Mouse (Mus musculus) testis, postnatal 14 days (tissue): ENCODE data around the gene Nbea.
"Not testable (repeated sequence)": the region's sequence is repeated elsewhere in the genome, so short reads cannot be mapped to it uniquely, and the experiment has no call there.

Experiments
- DNase-seq: peaks from one replicate; pipeline ENCODE4 v3.0.0; 2021; ENCODE audit warnings: low spot score

The Nbea gene

GRCm38 (mm10) chr3:55661678-55662445 is 521.6 kb downstream of the Nbea start:
- DNase-seq, result no peak

GRCm38 (mm10) chr3:55660261-55660838 is 523.2 kb downstream of the Nbea start:
- DNase-seq, result no peak

DNA sequence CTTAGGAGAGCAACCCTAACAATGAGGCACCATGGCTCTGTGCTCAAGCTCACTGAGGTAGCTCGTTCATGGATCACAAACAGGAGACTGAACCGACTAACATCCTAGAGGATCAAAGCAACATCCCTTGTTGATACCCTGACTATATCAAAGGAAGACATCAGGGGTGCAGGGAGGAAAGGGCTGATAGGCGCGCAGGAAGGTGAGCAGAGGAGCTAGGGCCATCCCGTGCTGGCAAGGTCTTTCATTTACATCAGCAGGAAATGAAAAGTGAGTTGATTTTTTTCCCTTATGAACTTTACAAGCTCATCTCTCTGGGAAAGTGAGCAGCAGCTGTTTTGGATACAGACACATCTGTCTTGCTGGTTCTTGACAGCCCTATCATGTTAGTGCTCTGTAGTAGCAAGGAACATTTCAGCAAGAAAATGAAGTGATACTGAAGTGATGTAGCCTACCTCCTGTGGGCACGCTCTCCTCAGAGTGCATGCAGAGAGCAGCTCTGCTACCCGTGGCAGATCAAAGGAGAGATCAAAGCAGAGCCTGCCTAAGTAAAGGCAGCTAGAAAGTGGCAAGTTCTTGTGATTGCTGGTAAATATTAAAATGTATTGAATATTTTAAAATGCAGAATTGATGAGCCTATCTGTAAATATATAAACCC is 523.8 kb downstream of the Nbea start:
- DNase-seq, result no peak

DNA sequence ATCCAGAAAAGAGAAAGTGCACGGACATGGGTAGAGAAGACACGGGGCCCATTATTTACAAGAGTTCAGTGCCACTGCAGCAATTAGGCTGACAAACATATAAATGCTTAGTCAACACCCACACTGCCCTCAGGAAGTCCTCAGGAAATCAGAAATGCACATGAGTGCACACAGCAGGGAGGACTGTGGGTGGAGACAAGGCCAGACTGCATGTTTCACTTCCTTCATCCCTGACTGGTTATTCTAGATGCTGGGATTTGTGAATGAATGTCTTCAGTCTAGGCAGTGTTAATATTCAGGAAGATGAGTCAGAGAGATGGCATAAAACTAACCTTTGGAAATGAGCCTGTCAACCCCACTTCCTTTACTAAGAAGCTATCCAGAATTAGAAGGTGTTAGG is 531.2 kb downstream of the Nbea start:
- DNase-seq, result no peak

DNA sequence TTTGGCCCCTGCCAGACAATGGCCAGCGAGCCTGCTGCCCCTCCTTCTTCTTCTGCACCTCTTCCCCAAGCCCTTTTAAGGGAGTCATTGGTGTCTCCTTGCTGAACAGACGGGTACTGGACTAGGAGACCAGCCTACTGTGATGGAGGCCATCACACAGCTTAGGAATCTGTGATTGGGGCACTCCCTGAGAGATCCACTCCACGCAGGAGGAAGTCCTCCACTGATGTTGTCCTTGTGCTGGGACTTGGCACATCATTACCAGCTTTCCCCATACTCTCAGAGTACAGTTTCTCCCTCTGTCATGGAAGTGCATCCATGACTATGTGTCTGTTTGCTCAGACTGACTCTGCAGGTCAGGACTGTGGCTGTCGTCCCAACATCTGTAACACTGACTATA is 531.6 kb downstream of the Nbea start:
- no peak for DNase-seq

- no peak for DNase-seq
Observed at GRCm38 (mm10) chr3:55649541-55649940, 534.0 kb downstream of the Nbea start.

DNA sequence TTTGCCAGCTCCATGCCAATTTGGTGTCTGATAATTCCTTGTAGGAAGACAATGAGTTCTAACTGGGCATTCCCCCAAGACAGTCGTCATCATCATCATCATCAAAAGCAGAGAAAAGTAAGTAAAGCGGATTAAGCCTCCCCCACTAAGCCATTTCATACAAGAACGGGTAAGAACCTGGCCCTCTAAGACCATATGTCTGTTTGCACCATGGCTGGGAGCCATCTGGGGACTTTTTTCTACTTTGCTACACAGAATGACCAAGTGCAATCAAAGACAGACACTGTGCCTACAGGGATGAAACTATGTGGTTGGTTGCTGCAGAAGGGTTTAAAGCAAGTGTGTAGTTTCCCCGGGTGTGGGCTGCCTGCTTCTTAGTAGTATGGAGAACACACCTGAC is 535.2 kb downstream of the Nbea start:
- DNase-seq, result no peak

- DNase-seq, result no peak
Observed at GRCm38 (mm10) chr3:55647176-55647575, 536.3 kb downstream of the Nbea start.

- no peak for DNase-seq
Observed at GRCm38 (mm10) chr3:55646437-55646836, 537.1 kb downstream of the Nbea start.

- DNase-seq, result no peak
Observed at GRCm38 (mm10) chr3:55644035-55644618, 539.4 kb downstream of the Nbea start.

DNA sequence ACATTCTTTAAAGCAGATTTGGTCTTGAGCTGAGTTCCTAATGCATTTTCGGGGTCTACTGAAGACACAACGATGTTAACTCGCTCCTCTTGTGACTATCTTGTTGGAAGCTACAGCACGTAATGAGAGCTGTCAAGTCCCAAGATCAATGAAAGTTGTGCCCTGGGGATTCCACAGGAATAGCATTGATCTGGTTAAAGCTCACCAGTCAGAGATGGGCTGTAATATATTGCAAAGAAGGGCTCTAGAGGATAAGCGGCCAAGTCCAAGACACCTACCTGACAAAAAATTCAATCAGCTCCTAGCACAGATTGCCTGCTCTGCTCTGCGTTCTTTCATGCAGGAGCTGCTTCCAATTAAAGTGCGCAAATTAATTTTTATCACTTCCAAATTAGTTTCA is 545.8 kb downstream of the Nbea start:
- no peak for DNase-seq

DNA sequence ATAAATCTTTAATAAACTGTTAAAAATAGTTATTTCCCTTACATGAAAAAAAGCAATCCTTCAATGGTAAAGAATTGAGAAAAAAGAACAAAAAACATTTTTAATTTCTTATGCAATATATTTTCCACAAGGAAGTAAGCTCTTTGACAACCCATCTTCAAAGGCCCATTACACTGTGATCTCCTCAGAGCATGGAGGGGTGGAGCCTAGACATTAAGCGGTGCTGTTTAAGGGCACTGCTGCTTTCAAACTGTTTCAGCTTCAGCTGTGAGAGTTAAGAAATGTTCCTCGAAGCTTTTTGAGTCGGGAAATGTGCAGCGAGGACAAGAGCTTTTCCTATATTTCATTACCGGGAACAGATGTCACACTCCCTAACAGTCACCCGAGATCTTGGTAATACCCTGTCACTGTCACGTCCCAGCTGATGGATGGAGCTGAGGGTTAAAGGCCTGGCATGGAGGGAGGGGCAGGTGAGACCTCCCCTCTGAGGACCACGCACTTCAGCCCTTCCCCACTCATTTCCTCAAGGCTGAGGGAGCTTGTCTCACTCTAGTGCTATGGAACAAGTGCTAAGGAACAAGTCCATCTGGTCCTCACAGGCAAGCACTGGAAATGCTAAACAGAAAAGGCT is 547.8 kb downstream of the Nbea start:
- DNase-seq, result no peak

DNA sequence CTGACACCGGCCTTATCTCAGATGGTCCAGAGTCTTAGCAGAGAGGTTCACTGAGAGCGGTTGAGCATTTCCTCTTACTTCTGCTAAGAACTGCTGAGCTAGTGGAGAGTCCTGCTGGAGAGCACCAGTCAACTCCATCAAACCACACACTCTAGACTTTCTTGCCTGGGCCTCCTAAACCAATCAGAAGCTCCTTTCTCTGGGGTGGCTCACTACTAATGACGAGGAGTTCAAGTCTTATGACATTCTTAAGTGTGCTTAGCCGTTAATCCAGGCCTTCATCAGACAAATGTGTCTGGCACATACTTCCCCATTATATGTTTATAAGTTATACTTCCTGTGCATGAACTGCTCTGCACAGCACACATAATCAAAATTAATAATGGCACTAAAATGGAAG is 556.4 kb downstream of the Nbea start:
- DNase-seq, result no peak

- DNase-seq, result not testable (repeated sequence)
Observed at GRCm38 (mm10) chr3:55621958-55622357, 561.5 kb downstream of the Nbea start.

GRCm38 (mm10) chr3:55618396-55618795 is 565.1 kb downstream of the Nbea start:
- DNase-seq, result no peak

DNA sequence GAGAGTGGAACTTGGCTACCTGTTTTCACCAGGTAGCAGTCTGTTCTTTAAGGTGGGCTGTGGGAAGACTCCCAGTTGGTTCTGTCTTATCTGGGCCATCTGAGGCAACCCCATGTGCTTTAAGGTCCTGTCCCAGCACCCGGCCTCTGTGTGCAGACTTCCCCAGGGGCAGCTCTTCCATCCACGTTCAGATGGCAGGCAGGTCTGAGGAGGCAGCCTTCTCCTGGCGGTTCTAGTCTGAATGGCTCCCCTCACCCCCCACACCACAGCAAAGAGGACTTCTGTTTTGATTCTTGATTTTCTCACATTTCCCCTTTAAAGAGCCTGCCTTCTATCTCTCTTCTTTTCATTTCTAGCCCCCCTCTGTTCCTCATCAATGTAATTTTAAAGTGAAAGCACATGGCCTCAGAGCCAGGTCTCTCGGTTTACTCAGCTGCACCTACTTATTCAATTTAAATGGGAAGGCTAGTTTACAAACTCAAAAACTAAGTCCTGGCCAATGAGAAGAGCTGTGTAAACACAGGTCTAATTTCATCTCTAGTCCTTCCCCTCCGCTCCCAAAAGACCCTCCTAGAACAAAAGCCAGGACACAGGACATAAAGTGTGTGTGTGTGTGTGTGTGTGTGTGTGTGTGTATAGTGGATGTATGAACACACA is 570.9 kb downstream of the Nbea start:
- no peak for DNase-seq

GRCm38 (mm10) chr3:55612023-55612422 is 571.5 kb downstream of the Nbea start:
- DNase-seq, result no peak

DNA sequence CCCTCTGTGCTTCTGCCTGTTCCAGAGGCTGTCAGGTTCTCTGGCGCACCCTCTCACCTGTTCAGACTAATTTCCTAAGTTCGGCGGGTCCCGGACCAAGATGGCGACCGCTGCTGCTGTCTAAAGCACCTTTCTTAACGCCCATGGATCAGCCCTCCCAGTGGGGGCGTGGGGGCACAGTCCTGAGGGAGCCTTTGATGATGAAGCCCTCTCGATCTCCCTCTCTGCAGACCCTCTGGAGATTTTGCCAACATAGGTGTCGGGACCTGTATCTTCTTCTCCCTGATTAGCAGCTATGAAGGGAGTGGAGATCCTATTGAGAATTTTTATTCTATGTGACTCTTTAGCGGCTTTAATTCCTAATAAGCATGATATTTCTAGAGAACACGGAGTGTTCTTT is 573.3 kb downstream of the Nbea start:
- DNase-seq, result no peak

DNA sequence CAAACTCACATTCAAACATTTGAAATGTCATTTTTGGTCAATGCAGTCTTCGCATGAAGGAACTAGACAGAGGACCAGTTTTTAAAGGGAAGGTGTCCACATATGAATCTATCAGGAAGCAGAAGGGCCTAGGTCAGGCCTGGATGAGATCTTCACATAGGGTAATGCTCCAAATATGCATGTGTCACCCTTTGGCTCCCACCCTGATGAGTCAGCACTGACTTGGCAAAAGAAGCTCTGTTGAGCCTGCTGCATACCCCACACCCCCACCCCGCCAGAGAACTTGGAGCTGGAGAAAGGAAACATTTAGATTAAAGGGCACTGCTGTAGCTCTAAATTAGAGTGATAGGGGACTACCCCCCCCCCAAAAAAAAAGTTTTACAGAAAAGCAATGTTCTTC is 583.2 kb downstream of the Nbea start:
- no peak for DNase-seq

GRCm38 (mm10) chr3:55599366-55600085 is 584.0 kb downstream of the Nbea start:
- no peak for DNase-seq

DNA sequence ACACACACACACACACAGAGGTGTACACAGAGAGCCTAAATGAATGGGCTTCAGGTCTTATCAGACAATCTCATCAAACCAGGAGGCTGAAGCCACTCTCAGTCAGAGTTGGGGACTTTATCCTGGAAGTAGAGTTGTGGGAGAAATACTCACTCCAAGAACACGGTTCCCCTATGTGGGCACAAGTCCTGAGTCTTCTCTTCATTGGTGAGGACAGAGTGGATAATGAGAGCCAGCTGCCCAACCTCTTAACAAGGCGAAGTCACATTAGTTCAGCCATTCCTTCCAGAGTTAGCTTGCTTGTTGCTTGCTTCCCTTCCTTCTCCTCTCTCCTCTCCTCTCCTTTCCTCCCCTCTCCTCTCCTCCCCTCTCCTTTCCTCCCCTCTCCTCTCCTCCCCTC is 584.8 kb downstream of the Nbea start:
- no peak for DNase-seq
